Mouse (Mus musculus) lung, postnatal 10 days (tissue): ENCODE measurements around the gene Mtrex.

Experiments
- DNase-seq: peaks from one replicate; pipeline ENCODE4 v3.0.0; 2021

The Mtrex gene

DNA sequence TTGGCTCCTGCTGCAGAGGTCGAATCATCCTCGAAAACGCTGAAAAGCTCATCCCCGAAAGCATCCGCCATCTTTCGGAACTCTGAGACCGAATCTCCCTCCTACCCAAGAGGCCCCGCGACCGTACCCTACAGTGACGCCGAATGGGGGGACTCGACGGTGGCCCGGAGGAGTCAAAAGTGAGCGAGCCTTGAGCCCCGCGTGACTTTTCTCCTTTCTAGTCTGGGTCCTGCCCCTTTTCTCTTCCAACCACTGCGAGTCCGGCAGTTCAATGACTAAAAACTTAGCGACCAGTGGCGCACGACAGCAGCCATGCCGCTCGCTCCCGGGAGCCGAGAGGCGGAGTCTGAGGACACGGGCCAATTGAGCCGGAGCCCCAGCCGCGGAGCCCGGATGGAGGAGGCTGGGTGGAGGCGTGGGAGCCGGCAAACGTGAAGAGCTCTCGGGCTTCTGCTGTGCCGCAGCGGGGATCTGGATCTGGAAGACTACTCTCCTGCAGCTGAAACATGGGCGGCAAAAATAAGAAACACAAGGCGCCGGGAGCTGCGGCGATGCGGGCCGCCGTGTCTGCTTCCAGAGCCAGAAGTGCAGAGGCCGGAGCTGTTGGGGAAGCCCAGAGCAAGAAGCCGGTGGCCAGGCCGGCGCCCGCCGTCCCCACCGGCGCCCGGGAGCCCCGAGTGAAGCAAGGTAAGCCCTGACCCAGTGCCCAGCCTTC lies at the start of gene Mtrex, which contains the start of gene Dhx29:
Mtrex (minus strand) TSS at position 112 of the 715 bp plus-strand sequence.
Dhx29 (plus strand) TSS at position 168 of the 715 bp plus-strand sequence.
- peak; percentile 100 for DNase-seq

DNA sequence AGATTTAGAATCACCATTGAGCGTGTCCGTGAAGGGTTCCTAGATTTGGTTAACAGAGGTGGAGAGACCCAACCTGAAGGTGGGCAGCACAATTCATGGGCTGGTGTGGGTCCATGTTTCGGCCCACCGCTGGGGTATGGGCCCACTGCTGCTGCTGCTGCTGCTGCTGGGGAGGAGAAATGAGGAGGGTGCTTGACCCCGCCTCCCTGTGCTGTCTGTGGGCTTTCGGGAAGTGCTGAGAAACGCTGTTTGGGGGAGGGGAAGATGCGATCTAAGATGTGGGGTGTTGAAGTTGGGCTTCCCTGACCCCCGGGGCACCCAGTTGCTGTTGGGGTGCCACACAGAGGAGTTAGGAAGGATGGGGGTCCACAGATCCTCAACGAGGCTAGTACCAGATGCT lies 49.5 kb upstream of the Mtrex start:
- no peak for DNase-seq

DNA sequence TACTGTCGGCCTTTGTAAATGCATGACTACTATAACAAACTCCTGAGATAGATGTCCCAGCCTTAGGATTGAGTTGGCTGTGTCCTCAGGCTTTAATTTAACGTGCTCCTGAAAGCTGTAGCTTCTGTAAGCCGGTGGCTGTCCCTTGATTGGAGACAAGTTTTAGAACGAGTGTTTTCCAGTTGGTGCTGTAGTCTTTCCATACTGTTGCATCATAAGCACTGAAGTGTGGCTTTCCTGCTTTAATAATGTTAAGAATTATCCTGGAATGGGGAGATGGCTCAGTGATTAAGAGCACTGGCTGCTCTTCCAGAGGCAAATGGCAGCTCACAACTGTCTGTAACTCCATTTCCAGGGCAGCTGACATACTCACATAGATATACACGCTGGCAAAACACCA lies 40.1 kb upstream of the Mtrex start:
- DNase-seq = no peak

DNA sequence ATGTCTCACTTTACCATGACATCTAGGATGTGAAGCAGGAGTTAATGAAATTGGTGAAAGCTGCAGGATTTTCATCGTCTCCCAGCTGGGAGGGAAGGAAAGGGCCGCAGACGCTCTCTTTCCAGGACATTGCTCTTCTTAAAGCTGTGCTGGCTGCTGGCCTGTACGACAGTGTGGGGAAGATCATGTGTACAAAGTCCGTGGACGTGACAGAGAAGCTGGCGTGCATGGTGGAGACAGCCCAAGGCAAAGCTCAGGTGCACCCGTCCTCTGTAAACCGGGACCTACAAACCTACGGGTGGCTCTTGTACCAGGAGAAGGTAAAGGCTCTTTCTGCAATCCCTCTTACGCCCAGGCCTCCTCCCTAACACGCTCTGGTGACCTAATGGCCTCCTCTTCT lies 37.2 kb upstream of the Mtrex start:
- no peak for DNase-seq

DNA sequence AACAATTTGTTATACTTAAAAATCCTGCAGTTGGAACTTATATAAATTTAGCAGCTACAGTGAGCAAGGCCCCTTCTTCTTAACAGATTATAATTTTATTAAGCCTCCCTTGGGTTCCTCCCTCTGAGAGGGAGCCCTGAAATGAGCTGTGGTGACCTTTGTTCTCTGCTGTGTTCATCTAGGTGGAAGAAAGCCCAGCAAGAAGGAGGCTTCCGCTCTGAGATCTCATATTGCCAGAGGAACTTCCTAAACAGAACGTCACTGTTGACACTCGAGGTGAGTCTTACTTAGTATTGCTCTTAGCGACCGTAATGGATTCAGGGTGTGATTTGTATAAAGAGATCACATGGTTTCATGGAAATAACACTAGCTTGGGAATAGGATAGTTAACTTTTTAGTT lies 35.9 kb upstream of the Mtrex start:
- DNase-seq = no peak

DNA sequence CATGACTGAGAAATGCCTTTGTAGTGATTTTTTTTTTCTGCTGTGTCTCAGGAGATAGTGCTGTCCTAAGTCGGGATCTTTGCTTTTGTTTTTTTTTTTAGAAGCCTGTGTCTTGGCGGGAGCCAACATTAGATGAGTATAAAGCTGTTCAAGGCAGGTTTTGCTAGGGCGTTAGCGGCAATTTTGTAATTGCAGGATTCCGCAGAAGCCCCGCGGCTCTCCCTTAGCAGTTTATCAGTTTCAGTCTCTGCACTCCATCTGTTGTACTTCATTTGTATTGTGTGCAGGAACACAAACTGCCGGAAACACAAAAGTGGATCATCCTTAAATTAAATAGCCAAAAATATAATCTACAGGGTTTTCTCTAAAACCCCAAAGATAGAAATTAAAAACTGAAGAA lies 26.9 kb upstream of the Mtrex start:
- no peak for DNase-seq

DNA sequence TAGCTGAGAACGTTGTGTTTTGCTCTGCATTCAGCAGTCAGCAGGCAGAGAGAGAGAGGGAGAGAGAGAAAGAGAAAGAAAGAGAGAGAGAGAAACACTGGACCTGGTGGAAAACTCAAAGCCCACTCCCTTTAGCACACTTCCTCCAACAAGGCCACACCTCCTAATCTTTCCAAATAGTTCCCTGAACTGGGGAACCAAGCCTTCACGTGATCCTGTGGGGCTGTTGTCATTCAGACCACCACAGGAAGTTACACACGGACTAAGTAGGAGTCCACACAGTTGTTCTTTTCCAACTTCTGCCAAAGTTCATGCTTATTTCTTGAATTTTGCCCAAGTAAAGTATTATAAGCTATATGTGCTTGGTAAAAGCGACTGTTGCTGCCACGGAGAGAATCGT lies 18.7 kb upstream of the Mtrex start:
- no peak for DNase-seq

DNA sequence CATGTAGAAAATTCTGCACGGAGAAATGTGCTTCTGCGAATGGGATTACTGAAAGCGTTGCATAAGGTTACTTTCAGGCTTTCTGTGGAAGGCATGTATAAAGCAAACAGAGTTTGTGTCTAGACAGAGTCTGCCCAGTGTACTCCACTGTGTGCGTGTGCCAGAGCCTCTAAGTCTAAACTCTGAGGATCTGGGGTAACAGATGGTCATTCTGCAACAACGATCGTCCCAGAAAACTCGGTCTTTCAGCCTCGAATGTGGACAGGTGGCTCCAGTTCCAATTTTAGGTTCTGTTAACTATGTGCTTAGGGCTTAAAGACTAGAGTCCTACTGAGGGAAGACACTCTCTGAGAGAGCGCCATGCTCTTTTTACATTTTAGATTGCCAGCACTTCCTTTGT lies 18.1 kb upstream of the Mtrex start:
- no peak for DNase-seq

DNA sequence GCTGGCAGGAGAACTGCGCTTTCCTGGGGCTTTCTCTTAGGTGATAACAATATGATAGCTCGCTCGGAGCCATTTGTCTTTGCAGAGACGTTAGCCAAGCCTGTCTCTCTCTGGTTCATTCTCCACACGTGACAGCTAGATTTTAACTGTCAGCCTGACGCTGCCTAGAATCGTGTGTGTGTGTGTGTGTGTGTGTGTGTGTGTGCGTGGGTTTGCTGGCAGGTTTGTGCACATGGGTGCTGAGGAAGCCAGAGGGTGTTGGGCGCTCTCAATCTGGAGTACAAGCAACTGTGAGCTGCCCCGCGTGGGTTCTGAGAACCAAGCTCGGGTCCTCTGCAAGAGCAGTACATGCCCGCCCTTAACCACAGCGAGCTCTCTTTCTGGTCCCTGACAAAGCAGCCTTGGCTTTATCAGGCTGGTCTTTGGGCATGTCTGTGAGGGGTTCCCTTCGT lies 14.7 kb upstream of the Mtrex start:
- DNase-seq = no peak

DNA sequence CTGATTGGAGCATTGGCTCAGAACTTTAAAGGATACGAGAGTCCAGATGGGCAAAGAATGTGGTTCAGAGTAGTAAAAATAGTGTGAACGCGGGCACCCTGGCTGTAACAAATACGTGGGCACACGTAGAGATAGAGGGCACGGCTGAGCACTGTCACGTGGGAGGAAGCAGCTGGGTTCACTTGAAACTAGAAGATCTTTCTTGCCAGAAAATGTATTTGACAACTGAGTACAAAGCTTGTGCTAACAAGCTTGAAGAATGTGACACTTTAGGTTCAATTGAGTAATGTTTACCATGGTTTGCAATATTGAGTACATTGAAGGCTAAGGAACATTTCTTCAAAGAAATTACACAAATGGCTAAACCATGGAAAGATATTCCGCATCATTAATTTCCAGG lies 10.9 kb upstream of the Mtrex start:
- DNase-seq = no peak

DNA sequence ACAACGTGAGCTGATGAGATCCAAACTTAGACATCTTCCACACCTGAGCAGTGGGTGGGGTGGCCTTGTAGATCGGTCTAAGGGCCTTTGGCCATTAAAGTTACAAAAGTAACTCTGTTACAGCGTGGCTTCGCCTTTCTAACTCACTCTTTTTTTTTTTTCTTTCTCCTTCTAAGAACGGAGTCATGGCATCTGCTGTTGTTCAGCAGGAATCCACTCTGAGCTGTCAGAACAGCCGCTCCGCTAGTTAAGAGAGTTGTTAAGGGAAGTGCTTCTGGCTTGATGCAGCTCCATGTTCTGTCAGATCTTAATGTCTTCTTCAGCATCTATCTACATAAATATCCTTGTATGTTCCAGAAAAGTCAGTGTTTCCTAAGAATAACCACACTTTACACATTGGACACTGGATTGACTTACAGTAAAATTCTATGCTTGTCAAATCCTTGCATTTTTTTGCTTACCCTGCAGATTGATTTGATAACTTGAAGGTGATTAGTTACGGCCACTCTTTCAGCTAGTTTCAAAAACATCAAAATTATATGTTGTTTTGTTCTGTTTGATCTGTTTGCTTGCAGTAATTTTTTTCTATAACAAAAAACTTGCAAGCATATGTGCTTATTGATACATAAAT lies 955 bp upstream of the Mtrex start:
- DNase-seq = no peak

DNA sequence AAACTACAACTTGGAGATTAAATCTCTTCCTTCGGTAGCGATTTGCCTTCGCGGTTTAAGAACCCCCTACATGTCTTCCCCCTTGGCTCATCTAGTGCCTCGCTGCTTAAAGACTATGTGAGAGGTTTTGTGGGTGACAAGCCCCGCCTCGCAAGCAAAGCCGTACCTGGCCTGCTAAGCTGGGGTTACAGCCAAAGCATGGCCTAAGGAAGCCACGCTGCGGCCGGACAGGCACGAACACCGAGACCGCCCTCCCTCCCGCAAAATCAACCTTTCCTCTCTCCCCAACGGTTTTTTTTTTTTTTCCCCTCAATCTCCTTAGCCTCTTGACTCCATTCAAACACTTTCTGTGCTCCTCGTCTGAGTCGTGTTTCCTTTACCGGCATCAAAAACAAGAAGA lies 402 bp downstream of the Mtrex start:
- DNase-seq = peak; percentile 29

DNA sequence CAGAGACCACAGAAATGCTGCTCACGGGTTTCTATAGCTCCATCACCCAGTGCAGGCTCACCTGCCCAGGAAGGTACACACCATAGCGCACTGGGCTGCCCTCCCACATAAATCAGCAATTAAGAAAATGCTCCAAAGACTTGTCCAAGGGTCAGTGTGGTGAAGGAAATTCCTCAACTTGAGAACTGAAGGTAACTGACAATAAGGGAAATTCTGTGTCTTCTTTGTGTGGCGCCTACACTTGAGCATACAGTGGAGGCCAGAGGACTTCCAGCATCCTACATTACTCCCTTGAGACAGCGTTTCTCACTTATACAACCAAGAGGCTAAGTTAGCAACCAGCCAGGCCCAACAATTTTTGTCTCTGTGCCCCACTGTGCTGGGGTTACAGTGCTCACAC lies 1.2 kb downstream of the Mtrex start:
- DNase-seq = no peak

DNA sequence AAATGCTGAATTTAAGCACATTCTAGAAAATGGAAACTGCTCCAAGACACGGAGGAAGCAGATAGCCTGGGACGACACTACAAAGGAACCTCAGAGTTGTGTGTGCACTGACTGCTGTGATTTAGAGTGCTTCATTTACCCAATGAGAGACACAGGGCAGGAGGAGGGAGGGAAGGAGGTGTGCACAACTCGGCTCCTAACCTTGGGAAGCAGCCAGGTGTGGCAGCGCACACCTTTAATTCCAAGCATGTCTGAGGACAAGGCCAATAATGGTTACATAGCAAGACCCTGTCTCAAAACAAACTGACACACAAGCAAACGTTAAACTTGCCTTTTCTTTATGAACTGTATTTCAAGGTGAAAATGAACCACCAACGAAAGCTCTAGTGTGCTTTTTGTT lies 1.9 kb downstream of the Mtrex start:
- DNase-seq = no peak

DNA sequence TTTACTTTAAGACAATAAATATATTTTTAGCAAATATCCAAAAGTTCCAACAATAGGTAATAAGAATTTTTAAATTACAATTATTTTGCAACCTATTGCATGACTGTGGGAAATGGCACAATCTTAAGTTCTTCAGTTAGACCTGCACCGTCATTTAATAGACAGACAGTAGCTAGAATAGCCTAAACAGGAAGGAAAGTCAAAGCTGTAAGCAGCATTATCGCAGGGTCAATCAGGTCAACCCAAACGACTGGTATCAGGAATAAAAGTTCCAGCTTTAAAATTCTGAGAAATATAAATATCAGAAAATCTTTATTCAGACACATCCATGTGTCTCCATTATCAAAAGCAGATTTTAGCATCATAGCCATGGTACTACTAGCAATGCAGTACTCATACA lies 6.3 kb downstream of the Mtrex start:
- no peak for DNase-seq

DNA sequence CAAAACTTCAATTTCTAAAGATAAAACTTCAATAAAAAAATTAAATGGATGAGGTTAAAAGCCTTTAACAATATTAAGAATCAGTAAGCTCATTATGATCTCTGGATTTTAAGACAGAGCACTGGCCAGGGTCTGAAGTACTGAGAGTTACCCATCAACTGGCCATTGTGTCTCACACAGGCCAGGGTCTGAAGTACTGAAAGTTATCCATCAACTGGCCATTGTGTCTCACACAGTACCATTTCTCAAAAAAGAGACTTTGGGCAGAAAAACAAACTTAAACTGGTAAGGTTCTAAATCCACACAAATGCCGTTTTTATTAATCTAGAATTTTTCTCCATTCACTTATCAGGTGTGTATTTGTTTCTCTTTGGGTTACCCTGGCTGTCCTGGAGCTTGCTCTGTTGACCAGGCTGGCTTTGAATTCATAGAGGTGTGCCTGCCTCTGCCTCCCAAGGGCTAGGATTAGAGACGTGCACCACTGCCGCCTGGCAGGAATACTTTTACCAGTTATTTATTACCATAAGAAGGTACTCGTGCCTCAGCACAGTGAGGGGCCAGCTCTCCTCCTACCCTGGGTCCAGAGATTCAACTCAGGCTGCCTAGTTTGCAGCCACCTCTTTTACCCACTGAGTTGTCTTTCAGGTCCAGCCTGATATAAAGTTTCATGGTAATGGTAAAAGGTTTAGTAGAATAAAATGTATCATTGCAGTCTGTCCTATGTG lies 7.9 kb downstream of the Mtrex start:
- no peak for DNase-seq

DNA sequence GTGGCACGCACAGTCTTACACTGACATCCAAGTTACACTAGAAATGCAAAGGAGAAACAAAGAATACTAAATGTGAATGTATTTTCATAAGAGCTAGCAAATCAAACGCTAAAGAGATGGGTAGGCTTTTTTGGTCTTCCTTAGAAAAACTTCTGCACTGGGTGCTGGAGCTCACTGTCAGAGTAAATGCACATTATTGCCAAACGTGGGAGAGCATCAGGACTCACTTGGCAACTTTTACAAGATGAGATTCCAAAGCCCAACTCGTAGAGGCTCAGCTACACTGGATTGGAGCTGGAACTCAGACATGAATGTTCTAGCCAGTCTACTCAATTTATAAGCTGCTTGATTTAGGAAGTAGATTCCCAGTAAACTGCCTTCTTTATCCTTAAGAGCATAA lies 16.8 kb downstream of the Mtrex start:
- DNase-seq = no peak

DNA sequence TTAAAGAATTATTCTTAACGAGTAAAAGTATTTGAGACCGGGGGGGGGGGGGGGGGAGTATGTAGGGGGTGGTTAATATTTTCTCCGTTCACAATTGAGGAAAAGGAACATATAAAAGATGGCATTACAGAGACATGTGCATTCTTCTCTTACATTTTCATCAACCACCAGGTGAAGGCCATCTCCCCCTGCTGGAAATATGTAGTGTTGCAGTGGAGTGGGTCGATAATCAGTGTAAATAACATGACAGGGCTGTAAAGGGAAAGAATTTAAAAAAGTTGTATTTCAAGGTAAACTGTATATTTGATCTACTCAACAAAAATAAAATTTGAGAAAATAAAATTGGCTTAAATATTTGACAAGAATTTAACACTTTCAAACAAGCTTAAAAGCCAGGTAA lies 17.5 kb downstream of the Mtrex start:
- peak; percentile 54 for DNase-seq

DNA sequence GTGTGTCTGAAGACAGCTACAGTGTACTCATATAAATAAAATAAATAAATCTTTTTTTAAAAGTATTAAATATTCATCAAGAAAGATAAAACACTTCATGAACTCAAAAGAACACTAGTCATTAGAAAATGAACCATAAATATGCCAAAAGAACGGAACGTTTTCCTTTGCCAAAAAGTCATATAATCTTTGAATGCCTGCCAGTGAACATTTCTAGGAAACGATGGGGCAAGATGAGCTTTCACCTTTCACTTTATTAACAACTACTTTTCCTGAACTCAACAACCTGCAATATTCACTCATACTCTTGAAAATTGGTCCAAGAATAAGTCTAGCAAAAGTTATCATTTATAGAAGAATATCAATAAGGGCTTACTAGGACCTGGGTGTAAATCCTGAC lies 25.0 kb downstream of the Mtrex start:
- DNase-seq = no peak

DNA sequence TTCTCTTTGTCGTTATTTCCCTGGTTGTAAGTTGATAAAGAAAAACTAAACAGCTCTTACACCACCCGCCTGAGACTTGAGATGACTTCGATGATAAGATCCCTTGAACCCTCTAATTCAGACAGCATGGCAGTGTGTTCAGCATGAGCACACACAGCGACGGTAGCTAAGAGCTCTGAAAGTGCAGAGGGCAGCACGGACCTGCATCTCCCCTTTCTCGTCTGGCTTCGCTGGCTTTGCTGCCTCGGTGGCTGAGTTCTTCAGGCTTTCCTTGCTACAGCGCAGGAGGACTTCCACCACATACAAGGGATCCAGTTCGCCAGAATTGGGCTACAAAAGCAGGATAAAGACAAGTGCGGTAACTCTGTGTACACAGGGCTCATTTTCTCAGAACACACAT lies 40.0 kb downstream of the Mtrex start:
- no peak for DNase-seq

DNA sequence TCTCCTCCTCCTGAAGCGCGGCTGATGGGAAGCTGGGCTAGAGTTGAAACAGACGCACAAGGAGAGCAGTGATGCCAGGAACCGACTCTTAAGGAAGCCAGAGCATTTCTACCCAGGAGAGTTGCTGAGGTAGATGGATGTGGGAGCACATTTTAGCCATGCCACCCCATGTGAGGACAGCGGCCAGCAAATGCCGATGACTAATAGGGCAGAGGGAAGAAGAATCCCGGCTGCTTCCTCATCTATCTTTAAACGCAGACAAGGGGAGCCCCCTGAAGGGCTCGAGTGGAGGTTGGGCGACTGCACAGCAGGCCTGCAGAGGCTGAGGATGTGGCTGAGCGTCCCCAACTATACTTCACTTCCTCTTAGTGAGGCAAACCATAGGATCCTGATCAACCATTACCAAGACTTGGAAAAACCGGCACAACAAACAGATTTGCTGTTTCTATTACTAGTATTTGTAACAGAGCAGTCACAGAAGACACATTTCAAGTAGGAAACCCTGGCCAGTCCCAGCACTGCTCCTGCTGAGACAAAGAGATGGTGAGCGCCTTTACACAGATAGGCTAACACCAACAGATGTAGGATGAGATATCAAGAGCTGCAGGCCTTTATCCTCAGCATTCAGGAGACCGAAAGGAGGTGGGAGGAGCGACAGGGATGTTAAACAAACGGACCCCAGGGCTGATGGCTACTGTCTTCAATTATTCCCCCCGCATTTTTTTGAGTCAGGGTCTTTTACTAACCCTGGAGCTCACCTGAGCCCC lies 55.5 kb downstream of the Mtrex start:
- no peak for DNase-seq

DNA sequence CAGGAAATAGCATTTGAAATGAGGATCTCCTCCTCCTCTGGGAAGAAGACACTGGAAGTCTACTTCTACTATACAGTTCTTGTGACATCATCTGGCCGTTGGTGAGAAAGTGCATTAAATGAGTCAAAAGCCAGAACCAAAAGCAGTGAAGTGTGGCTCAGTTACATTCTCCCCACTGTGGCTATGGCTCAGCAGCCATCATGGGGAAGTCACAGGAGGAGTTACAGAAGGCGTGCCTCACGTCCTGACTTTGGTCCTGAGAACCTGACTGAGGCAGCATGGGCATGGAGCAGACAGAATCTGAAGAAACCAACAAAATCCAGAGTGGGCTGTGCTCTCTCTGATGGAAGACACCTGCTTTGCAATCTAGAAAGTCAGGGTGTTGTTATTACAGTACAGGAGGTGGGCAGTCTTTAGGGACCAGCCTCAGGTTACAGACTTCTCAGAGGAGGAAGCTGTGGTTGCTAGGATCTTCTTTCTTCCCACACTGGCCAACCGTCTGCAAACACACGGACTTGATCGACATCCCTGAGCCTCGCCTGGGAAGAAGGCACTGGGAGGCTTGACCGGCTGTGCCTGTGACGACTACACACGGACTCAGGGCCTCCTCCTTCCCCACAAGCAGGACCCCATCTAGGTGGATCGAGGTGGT lies 57.0 kb downstream of the Mtrex start:
- no peak for DNase-seq

DNA sequence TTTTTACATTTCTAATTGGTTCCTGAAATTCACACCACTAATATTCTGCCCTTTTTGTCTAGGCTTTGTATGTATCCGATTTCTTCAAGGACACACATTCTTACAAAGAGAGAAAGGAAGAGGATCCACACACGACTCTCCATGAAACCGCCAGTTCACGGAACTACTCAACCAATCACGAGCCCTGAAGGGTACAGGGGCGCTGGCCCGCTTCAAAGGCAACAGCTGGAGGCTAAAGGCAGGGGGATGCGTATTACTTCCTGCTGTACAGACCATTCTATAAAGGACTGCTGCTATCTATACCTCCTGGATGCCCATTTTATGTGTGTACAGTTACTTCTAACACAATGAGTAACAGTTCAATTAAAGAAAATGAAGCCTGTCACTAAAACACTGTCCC lies 59.8 kb downstream of the Mtrex start:
- no peak for DNase-seq
